ENCODE assay signal across 9 mouse cellular contexts in the genomic region with DNA sequence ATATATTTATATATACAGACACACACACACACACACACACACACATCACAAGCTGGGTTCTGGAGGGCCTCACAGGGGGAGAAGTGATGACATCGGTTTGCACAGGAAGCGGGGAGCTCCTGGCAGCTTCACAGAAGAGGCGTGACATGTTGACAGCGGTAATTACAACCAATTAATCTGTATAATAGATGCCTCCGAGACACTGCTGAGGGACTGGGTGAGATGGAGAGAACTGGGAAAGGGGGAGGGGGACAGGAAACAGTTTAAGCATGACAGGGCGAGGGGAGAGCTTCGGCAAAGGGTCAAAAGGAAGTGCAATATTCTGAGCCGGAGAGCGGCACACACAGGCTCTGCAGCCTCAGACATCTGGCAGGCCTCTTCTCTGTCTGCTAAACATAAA.
A peak's percentile ranks its signal among the peaks of the same experiment; 100 is the strongest.
DNase-seq lines count a peak whose midpoint lies in the region; ATAC-seq and TF ChIP-seq lines count a peak whose summit lies in the region.
"Had no signal": no experiment of that assay in that cellular context is flagged by ENCODE, and none has a peak within 500 bp of the region (broad histone marks: within the 10 kb centered on the region; RNA-seq: fewer than 3 reads in every experiment).

No protein-coding gene starts in this region.

- 18% methylated on average over 9 of the region's 9 CpGs for WGBS in lung, embryonic 14.5 days
- WGBS in lung, adult 2 months, result 26% methylated on average over 9 of the region's 9 CpGs
- 10% methylated on average over 9 of the region's 9 CpGs for WGBS in forebrain, postnatal 0 days
- WGBS in intestine, postnatal 0 days, result 29% methylated on average over 9 of the region's 9 CpGs
- 23% methylated on average over 9 of the region's 9 CpGs for WGBS in lung, embryonic 16.5 days

- intact Hi-C loops in left cerebral cortex, postnatal 36 days (cut with DNase I), result no loop called here

- H3K9ac ChIP-seq in lung, embryonic 14.5 days, result no peak overlapping the region
- H3K9ac ChIP-seq in forebrain, postnatal 0 days, result no peak overlapping the region
- H3K9ac ChIP-seq in intestine, postnatal 0 days (ENCODE audit: low read depth, low read length), result 0 out of 2 replicates have a peak overlapping the region, but pooled peaks have one; percentile 3
- no peak overlapping the region for H3K9ac ChIP-seq in lung, embryonic 16.5 days (ENCODE audit: low read length)

- TF ChIP-seq POLR2A in lung, adult 2 months (IDR thresholded peaks at IDR 0.05; ENCODE audit: borderline replicate concordance, extremely low read depth, low read depth, low read length), result no peak

- no peak for TF ChIP-seq CTCF in lung, embryonic 14.5 days (IDR thresholded peaks at IDR 0.05; ENCODE audit: low read depth)
- no peak for TF ChIP-seq CTCF in lung, adult 2 months (IDR thresholded peaks at IDR 0.05; ENCODE audit: insufficient read depth, low read length)
- TF ChIP-seq CTCF in forebrain, postnatal 0 days (IDR thresholded peaks at IDR 0.05; ENCODE audit: low read depth), result no peak
- TF ChIP-seq CTCF in intestine, postnatal 0 days (IDR thresholded peaks at IDR 0.05; ENCODE audit: low read depth), result no peak

- H3K4me3 ChIP-seq in lung, embryonic 14.5 days (ENCODE audit: low read depth, low read length), result no peak overlapping the region
- H3K4me3 ChIP-seq in lung, adult 2 months (replicated peaks; ENCODE audit: extremely low read depth, low read depth, low read length), result no peak overlapping the region
- H3K4me3 ChIP-seq in forebrain, postnatal 0 days (ENCODE audit: low read depth, low read length), result no peak overlapping the region
- H3K4me3 ChIP-seq in intestine, postnatal 0 days (ENCODE audit: low read depth, low read length), result no peak overlapping the region
- no peak overlapping the region for H3K4me3 ChIP-seq in lung, embryonic 16.5 days (ENCODE audit: low read length)

- peaks cover 11% of the 10 kb centered on the region for H3K4me1 ChIP-seq in lung, embryonic 14.5 days (ENCODE audit: insufficient read depth)
- H3K4me1 ChIP-seq in lung, adult 2 months (ENCODE audit: control insufficient read depth, insufficient read depth, low read length), result no peaks in the 10 kb centered on the region
- no peaks in the 10 kb centered on the region; the same call in 1 of the 2 replicates for H3K4me1 ChIP-seq in forebrain, postnatal 0 days (ENCODE audit: insufficient read depth)
- peaks cover 8% of the 10 kb centered on the region for H3K4me1 ChIP-seq in intestine, postnatal 0 days (replicated peaks; ENCODE audit: control insufficient read depth, insufficient read depth, low read length)
- peaks cover 4% of the 10 kb centered on the region for H3K4me1 ChIP-seq in lung, embryonic 16.5 days (replicated peaks; ENCODE audit: control insufficient read depth, insufficient read depth, low read length)

- peak; percentile 94 for ATAC-seq in lung, embryonic 14.5 days (ENCODE audit: insufficient read depth)
- peak; percentile 94 for ATAC-seq in forebrain, postnatal 0 days
- ATAC-seq in intestine, postnatal 0 days, result peak; percentile 59
- peak; percentile 93 for ATAC-seq in lung, embryonic 16.5 days (ENCODE audit: low read depth)
- peak; percentile 28; the same call in 1 of the 2 replicates for ATAC-seq in neutrophil, adult 5-6 weeks (ENCODE audit: extremely low read depth, insufficient number of reproducible peaks, low FRiP score, poor library complexity, severe bottlenecking)

- H3K27ac ChIP-seq in lung, embryonic 14.5 days (ENCODE audit: low read depth), result peak overlapping the region; percentile 83
- H3K27ac ChIP-seq in forebrain, postnatal 0 days (ENCODE audit: low read depth, low read length), result 0 out of 2 replicates have a peak overlapping the region, but pooled peaks have one; percentile 4
- peak overlapping the region; percentile 54; the same call in 1 of the 2 replicates for H3K27ac ChIP-seq in intestine, postnatal 0 days (ENCODE audit: low read depth, low read length)
- peak overlapping the region; percentile 50 for H3K27ac ChIP-seq in lung, embryonic 16.5 days (ENCODE audit: low read length)

- H3K4me2 ChIP-seq in lung, embryonic 14.5 days, result peak overlapping the region; percentile 21; the same call in 1 of the 2 replicates
- peak overlapping the region; percentile 14; the same call in 1 of the 2 replicates for H3K4me2 ChIP-seq in forebrain, postnatal 0 days (ENCODE audit: low read depth)
- H3K4me2 ChIP-seq in intestine, postnatal 0 days (replicated peaks; ENCODE audit: low read depth), result no peak overlapping the region
- peak overlapping the region; percentile 28 for H3K4me2 ChIP-seq in lung, embryonic 16.5 days (ENCODE audit: low read depth, low read length)

- no peaks in the 10 kb centered on the region for H3K27me3 ChIP-seq in lung, embryonic 14.5 days (ENCODE audit: insufficient read depth, low read length)
- H3K27me3 ChIP-seq in forebrain, postnatal 0 days (ENCODE audit: insufficient read depth, low read length), result no peaks in the 10 kb centered on the region
- H3K27me3 ChIP-seq in intestine, postnatal 0 days (replicated peaks; ENCODE audit: control insufficient read depth, insufficient read depth, low read length), result no peaks in the 10 kb centered on the region
- no peaks in the 10 kb centered on the region for H3K27me3 ChIP-seq in lung, embryonic 16.5 days (ENCODE audit: control insufficient read depth, insufficient read depth, low read depth, low read length)

- H3K36me3 ChIP-seq in lung, embryonic 14.5 days (ENCODE audit: insufficient read depth), result no peaks in the 10 kb centered on the region
- H3K36me3 ChIP-seq in forebrain, postnatal 0 days (ENCODE audit: insufficient read depth), result no peaks in the 10 kb centered on the region
- peaks cover 11% of the 10 kb centered on the region; the same call in 1 of the 2 replicates for H3K36me3 ChIP-seq in intestine, postnatal 0 days (ENCODE audit: control insufficient read depth, insufficient read depth)
- no peaks in the 10 kb centered on the region for H3K36me3 ChIP-seq in lung, embryonic 16.5 days (ENCODE audit: control insufficient read depth, insufficient read depth, low read length)
- H3K36me3 ChIP-seq: G1E had no signal

- no peaks in the 10 kb centered on the region for H3K9me3 ChIP-seq in lung, embryonic 14.5 days (ENCODE audit: low read depth, low read length)
- no peaks in the 10 kb centered on the region for H3K9me3 ChIP-seq in forebrain, postnatal 0 days (ENCODE audit: low read length)
- H3K9me3 ChIP-seq in intestine, postnatal 0 days (ENCODE audit: control insufficient read depth), result no peaks in the 10 kb centered on the region
- no peaks in the 10 kb centered on the region for H3K9me3 ChIP-seq in lung, embryonic 16.5 days (ENCODE audit: control insufficient read depth, low read length)
- H3K9me3 ChIP-seq: G1E had no signal

- DNase-seq in lung, embryonic 14.5 days, result peak; percentile 92
- no peak for DNase-seq in lung, adult 2 months
- peak; percentile 70 for DNase-seq in forebrain, postnatal 0 days
- DNase-seq in left cerebral cortex, postnatal 36 days (ENCODE audit: low spot score in 2 of 2), result no peak
- no peak for DNase-seq in layer of hippocampus, postnatal 25 days (ENCODE audit: extremely low spot score in 1 of 2, low spot score in 1 of 2)

Comparison
In these comparisons a context has a peak if more than half of its experiments do, and no peak if none do; other contexts are left out.
1. DNase-seq: peak in lung, embryonic 14.5 days (single experiment) and forebrain, postnatal 0 days (single experiment); none in lung, adult 2 months (single experiment), left cerebral cortex, postnatal 36 days (0 of 2) and layer of hippocampus, postnatal 25 days (0 of 2).
2. ATAC-seq: peak in every context shown above with its lines; median percentile 94 in lung, embryonic 14.5 days; 94 in forebrain, postnatal 0 days; 93 in lung, embryonic 16.5 days; 59 in intestine, postnatal 0 days; 28 in neutrophil, adult 5-6 weeks.
3. H3K27ac ChIP-seq: peak in every context shown above with its lines; median percentile 83 in lung, embryonic 14.5 days; 54 in intestine, postnatal 0 days; 50 in lung, embryonic 16.5 days; 4 in forebrain, postnatal 0 days.